Mouse (Mus musculus) retina, postnatal 1 day (tissue): ENCODE data around the gene Rpl11.
"Not testable (repeated sequence)": the region's sequence is repeated elsewhere in the genome, so short reads cannot be mapped to it uniquely, and the experiment has no call there.

Experiments
- DNase-seq: peaks from one replicate; pipeline ENCODE4 v3.0.0-alpha.2; 2012

Gene Rpl11

GRCm38 (mm10) chr4:136069954-136070353 lies 16.7 kb upstream of the Rpl11 start:
- DNase-seq, result peak; percentile 90

DNA sequence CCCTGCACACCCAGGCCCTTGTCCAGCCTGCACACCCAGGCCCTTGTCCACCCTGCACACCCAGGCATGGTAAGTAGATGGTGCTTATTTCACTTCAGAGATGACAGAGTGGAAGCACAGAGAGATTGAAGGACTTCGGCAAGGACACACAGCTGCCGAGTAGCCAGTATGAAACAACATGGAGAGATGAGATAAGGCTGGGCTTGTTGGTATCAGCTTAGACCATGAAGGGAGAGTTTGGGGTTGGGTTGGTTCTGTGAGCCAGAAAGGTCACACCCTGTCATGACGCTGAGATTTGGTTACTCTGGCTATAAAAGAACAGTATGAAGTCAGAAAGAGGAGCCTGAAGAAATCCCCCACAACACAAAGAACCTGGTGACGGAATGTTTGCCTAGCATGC lies 16.1 kb upstream of the Rpl11 start:
- no peak for DNase-seq

DNA sequence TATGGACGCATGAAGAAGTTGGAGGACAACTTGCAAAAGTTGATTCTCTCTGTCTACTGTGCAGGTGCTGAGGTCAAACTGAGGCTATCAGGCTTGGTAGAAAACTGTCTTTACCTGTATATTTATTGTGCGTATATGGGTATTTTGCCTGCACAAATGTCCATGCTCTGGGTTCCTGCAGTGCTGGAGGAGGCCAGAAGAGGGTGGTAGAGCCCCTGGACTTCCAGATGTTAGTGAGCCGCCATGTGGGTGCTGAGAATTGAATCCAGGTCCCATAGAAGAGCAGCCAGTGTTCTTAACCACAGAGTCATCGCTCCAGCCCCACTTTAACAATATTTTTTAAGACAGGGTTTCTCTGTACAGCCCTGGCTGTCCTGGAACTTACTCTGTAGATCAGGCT lies 9.9 kb upstream of the Rpl11 start:
- DNase-seq, result no peak

GRCm38 (mm10) chr4:136059800-136060488 lies 6.7 kb upstream of the Rpl11 start:
- not testable (repeated sequence) for DNase-seq

GRCm38 (mm10) chr4:136057916-136058315 lies 4.7 kb upstream of the Rpl11 start:
- no peak for DNase-seq

GRCm38 (mm10) chr4:136056030-136056429 lies 2.8 kb upstream of the Rpl11 start:
- no peak for DNase-seq

GRCm38 (mm10) chr4:136053843-136054242 lies 615 bp upstream of the Rpl11 start:
- DNase-seq, result no peak

DNA sequence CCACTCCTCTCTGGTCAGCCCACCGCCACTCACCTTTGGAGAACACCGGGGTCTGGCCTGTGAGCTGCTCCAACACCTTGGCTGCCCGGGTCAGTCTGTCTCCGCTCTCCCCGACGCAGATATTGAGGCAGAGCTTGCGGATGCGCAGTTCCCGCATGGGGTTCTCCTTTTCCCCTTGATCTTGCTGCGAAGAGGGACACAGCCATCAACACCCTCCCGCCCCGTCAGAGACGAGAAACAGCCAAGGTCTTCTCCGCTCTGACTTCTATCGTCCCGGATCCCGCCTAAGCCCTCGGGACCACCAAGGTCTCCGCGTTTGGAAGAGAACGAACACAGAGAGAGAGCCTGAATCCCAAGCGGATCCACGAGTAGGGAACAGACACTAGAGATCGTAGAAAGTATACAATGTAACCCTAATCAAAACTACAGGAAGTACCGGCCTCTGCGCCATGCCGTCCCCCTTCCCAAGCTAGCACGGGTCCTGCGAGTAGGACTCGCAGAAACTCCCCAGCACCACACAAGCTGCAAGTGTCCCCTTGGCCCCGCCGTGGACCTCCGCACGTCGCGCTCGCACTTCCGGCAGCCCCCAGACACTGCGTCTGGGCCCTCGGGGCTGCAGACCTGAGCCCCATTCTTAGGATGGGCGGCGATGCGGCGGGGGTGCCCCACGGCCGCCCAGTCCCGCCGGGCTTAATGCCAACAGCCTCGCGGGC lies 538 bp downstream of the Rpl11 start:
- no peak for DNase-seq

DNA sequence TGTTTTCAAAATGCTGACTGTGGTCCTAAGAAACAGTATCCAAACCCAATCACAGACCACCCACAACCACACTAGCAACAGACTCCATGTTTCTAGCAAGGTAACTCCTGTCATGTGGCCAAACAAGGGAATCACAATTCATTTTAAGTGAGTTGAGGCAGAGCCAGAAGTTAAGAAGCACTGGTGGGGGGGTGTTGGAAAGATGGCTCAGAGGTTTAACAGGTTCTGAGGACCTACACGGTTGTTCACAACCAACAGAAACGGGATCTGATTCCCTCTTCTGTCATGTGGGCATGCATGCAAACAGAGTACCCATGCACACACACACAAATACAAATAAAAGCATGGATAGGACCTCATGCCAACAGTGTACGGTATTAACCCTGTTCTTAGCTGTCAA lies 1.2 kb downstream of the Rpl11 start:
- DNase-seq, result no peak

DNA sequence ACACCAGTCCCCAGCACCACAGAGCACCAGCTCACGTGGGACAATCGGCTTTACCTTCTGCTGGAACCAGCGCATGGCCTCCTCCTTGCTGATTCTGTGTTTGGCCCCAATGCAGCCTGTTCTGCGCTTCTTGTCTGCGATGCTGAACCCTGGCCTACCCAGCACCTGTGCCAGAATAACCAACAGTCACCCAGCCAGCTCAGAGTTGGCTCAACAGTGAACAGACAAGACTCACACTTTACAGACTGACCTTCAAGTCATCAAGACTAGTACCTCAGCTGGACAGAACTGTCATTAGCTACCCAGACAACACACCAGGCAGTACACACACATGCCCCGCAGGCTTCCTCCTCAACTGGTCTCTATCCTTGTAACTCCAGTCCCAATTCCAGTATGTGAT lies 3.0 kb downstream of the Rpl11 start:
- DNase-seq, result no peak

DNA sequence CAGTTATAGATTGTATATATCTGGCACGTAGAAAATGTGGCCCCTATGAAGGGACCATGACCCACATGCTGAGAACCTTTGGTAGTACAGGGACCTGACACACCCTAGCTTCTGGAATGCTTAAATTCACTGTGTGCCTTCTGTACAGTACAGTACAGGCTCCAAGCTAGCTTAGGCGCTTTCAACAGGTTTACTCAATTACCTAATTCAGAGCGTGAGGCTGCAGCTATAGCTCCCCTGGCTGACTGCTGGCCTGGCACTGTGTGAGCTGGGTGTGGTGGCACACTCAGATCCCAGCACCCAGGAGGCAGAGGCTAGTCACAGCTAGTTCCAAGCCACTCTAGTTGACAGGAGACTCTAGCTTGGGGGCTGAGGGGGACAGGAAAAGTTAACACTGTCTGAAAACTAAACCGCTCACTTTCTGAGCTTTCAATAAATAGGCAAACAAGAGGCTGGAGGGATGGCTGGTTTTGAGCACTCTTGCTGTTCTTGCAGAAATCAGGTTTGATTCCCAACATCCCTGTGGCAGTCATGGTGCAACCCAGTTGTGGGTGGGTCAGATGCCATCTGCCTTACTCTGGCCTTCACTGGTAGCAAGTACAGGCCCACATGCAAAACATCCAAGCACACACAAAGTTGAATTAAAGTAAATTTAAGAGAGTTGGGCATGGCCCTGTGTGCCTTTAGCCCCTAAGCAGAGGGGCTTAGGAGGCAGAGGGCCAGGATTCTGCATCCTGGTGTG lies 4.8 kb downstream of the Rpl11 start:
- DNase-seq, result no peak

- DNase-seq, result no peak
Measured at GRCm38 (mm10) chr4:136047626-136048025, 5.6 kb downstream of the Rpl11 start.

DNA sequence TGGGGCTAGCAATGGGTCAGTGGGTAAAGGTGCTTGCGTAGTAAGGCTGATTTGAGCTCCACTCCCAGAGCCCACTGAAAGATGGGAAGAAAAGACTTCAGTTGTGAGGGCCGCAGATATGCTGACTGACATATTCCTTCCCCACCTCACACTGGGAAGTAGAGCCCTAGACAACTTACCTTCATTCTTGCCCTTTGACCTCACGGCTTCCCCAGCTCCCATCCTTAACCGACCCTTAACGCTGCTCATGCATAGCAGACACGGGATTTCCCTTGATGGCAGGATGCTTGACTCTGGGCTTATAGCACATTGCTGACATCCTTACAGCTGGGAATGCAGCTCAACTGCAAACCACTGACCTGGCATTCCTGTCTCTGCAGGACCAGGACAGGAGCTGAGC lies 6.3 kb downstream of the Rpl11 start:
- DNase-seq, result no peak

- no peak for DNase-seq
Measured at GRCm38 (mm10) chr4:136045091-136045490, 8.1 kb downstream of the Rpl11 start.

DNA sequence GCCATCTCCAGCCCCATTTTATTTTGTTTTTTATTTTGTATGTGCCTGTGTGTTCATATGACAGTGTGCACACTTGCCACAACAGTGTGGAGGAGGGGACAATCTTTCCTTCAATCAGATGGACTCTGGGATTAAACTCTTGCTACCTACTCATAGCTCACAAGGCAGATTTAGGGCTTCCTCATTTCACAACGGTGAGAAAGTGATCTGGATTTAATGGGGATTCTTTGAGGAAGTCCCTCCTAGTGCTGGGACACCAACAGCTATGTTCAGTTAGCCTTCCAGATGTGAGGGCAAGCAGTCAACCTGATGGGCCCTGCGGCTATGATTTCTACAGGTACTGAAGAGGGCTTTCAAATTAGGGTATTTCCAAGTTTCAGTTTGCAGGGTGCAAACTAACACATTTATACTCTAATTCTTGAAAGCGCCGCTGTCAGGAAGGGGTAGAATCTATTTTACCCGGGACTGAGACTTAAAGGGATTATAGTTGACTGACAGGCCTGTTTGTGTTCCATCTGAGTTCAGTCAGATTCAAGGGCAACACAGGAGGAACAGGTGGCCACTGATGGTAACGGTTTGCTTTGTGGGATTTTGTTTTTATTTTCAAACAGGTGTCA lies 9.3 kb downstream of the Rpl11 start:
- DNase-seq, result no peak

DNA sequence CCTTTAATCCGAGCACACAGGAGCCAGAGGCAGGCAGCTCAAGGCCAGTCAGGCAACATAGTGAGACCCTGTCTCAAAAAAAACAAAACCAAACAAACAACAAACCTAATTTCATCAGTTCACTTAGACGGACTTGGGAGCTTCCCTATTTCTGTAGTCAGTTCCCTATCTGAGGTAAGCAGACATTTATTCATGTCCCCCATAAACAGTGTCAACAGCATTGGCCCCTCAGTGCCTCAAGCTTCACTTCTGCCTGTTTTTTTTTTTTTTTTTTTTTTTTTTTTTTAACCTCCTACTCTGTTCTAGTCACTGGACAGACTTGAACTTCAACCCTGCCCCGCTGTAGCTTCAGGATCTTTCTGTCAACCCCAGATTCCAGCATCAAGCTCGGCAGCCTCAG lies 18.1 kb downstream of the Rpl11 start:
- DNase-seq, result no peak

- DNase-seq, result no peak
Measured at GRCm38 (mm10) chr4:136033231-136033630, 20.0 kb downstream of the Rpl11 start.

- peak; percentile 79 for DNase-seq
Measured at GRCm38 (mm10) chr4:136030968-136031909, 22.0 kb downstream of the Rpl11 start.

- DNase-seq, result no peak
Measured at GRCm38 (mm10) chr4:136028689-136029088, 24.5 kb downstream of the Rpl11 start.

GRCm38 (mm10) chr4:136028132-136028564 lies 25.1 kb downstream of the Rpl11 start:
- DNase-seq, result no peak

GRCm38 (mm10) chr4:136027416-136028131 lies 25.7 kb downstream of the Rpl11 start:
- no peak for DNase-seq

DNA sequence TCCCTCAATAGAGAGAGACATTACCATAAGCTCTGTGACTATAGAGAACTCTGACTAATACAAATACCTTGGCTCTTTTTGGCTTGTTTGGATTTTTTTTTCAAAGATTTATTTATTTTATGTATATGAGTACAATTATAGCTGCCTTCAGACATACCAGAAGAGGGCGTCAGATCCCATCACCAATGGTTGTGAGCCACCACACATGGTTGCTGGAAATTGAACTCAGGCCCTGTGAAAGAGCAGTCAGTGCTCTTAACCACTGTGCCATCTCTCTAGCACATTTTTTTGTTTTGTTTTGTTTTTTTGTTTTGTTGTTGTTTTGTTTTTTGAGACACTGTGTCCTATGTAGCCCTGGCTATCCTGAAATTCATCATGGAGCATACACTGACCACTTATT lies 27.9 kb downstream of the Rpl11 start:
- DNase-seq, result no peak
